Mouse (Mus musculus) spleen, adult 2 months (tissue): Measurements from ENCODE around the gene Ntng2.

Experiments
- CTCF ChIP-seq: fragments of 200-500 bp; IDR thresholded peaks from 2 replicates; pipeline ENCODE4 v1.5.1; 2011; ENCODE audit warnings: mild to moderate bottlenecking, inconsistent platforms; ENCODE audit not compliant: insufficient read depth, insufficient read length, insufficient replicate concordance; ENCODE audit errors: extremely low read depth
- POLR2A ChIP-seq: fragments of 200-500 bp; IDR thresholded peaks from 2 replicates; pipeline ENCODE4 v1.6.1; 2011; ENCODE audit warnings: low read depth, low read length, inconsistent platforms

- no peak for TF ChIP-seq CTCF
- TF ChIP-seq POLR2A, result no peak
Observed at GRCm38 (mm10) chr2:29192629-29193278, 60.1 kb downstream of the Ntng2 start.
